Mouse (Mus musculus) hindbrain, embryonic 12.5 days (tissue): ENCODE results near the gene 9330161L09Rik. TPM values are rescaled to one million over a fixed set of nuclear protein-coding genes. Genes with fewer than 3 reads are reported as not detected.

Source experiments
- ATAC-seq: fragments of 200-750 bp; cut with Nextera tagmentation; 2 replicates; pipeline ENCODE4 v1.8.0; 2017; ENCODE audit warnings: moderate TSS enrichment; ENCODE audit not compliant: low FRiP score
- H3K27ac ChIP-seq: fragments of 300-500 bp; sonication (generic); 2 replicates; pipeline ENCODE4 v1.5.1; 2016; ENCODE audit warnings: mild to moderate bottlenecking
- H3K27me3 ChIP-seq: fragments of 300-500 bp; sonication (generic); 2 replicates; pipeline ENCODE4 v1.6.1; 2016; ENCODE audit warnings: mild to moderate bottlenecking
- H3K36me3 ChIP-seq: fragments of 300-500 bp; sonication (generic); 2 replicates; pipeline ENCODE4 v1.6.1; 2016; ENCODE audit warnings: mild to moderate bottlenecking
- H3K4me1 ChIP-seq: fragments of 300-500 bp; sonication (generic); 2 replicates; pipeline ENCODE4 v1.6.1; 2016
- H3K4me2 ChIP-seq: fragments of 300-500 bp; sonication (generic); replicated peaks from 2 replicates; pipeline ENCODE4 v1.6.1; 2016; ENCODE audit warnings: mild to moderate bottlenecking
- H3K4me3 ChIP-seq: fragments of 300-500 bp; sonication (generic); 2 replicates; pipeline ENCODE4 v1.5.1; 2016; ENCODE audit warnings: mild to moderate bottlenecking
- H3K9ac ChIP-seq: fragments of 300-500 bp; sonication (generic); 2 replicates; pipeline ENCODE4 v1.6.1; 2016; ENCODE audit warnings: mild to moderate bottlenecking, moderate library complexity
- H3K9me3 ChIP-seq: fragments of 300-500 bp; sonication (generic); replicated peaks from 2 replicates; pipeline ENCODE4 v1.6.1; 2016; ENCODE audit warnings: mild to moderate bottlenecking
- WGBS: fragments of 180-500 bp; shearing (Covaris S2); methylation state at CpG from one replicate; pipeline ENCODE4 v1.1.7; 2016; 5-methylcytosine and 5-hydroxymethylcytosine counted together
- polyA plus RNA-seq: library from polyadenylated mRNA; unstranded; fragments of >200 nt; fragmentation: Nextera tagmentation; extraction: Ambion mirVana; gene quantifications from 2 replicates; pipeline ENCODE4 v1.2.1, GENCODE M21; 2016

Gene 9330161L09Rik
- polyA plus RNA-seq, 1 experiment from 2014 or later, result 0.79 TPM

DNA sequence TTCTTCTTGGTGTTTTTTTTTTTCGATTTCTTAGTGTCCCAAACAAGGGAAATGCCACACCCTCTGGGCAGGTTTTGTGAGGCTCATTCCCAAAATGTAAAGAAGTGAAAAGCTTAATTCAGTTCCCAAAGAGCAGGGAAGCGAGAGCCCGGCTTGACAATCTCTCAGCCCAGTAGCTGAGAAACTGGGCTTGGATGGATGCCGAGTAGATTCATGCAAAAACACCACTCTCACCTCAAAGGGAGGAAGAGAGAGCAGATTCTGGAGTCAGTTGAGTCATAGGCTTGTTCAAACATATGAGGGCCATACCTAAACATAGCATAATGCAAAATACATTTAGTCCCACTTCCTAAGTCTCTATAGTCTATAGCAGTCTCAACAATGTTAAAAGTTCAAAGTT is 27.4 kb downstream of the 9330161L09Rik start:
- H3K4me1 ChIP-seq, result no peaks in the 10 kb centered on the region
- H3K9me3 ChIP-seq, result no peaks in the 10 kb centered on the region
- H3K27me3 ChIP-seq, result no peaks in the 10 kb centered on the region
- no peak for ATAC-seq
- H3K9ac ChIP-seq, result no peak overlapping the region
- H3K27ac ChIP-seq, result no peak overlapping the region
- no peaks in the 10 kb centered on the region for H3K36me3 ChIP-seq
- H3K4me3 ChIP-seq, result no peak overlapping the region
- 82% methylated on average over 4 of the region's 4 CpGs for WGBS
- no peak overlapping the region for H3K4me2 ChIP-seq

DNA sequence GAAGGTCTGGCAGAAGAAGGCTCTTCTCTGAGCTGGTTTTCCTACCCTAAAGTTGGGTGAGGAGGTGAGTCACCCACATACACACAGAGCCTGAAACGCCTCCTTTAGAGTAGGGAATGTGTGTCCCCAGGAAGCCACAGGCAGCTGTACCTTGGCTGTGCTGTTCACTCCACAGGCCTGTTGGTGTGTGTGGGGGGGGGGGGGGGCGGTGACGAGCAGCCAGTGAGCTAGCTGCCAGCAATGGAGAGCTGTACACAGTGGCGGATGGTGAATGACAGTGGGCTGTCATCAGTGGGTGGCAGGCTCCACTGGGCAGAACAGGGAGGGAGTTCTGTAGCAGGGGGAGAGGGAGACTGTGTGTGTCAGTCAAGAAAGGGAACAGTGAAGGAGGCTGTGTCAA is 30.8 kb downstream of the 9330161L09Rik start:
- Histone ChIP-seq H3K4me2 (no peak overlapping the region), H3K9ac (no peak overlapping the region), H3K27ac (no peak overlapping the region), H3K36me3 (no peaks in the 10 kb centered on the region), H3K4me3 (no peak overlapping the region), H3K9me3 (no peaks in the 10 kb centered on the region), H3K4me1 (no peaks in the 10 kb centered on the region), H3K27me3 (no peaks in the 10 kb centered on the region)
- ATAC-seq, result no peak
- 56% methylated on average over 4 of the region's 4 CpGs for WGBS

DNA sequence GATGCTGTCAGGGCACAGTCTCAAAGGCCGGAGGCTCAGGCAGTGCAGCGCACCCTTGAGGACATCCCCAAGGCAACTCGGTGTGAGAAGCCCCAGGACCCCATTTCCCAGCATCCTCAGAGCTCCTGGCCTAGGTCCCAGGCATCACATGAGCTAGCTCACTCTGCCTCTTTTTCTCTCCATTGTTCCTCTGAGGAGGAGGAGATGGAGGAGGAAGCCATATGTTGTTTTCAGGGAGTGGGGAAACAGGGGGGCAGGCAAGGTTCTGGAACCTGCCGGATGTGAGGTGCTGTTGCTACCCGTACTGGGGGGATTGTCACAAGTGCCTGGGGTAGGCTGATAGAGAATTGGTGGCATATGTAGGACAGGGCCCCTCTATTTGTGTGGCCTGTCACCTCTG is 31.5 kb downstream of the 9330161L09Rik start:
- Histone ChIP-seq H3K9me3 (no peaks in the 10 kb centered on the region), H3K4me1 (no peaks in the 10 kb centered on the region), H3K36me3 (no peaks in the 10 kb centered on the region), H3K4me3 (no peak overlapping the region), H3K27ac (no peak overlapping the region), H3K9ac (no peak overlapping the region), H3K4me2 (no peak overlapping the region), H3K27me3 (0 out of 2 replicates have a peak, but pooled peaks cover under 1% of the 10 kb centered on the region)
- WGBS, result 63% methylated on average over 5 of the region's 5 CpGs
- ATAC-seq, result no peak

DNA sequence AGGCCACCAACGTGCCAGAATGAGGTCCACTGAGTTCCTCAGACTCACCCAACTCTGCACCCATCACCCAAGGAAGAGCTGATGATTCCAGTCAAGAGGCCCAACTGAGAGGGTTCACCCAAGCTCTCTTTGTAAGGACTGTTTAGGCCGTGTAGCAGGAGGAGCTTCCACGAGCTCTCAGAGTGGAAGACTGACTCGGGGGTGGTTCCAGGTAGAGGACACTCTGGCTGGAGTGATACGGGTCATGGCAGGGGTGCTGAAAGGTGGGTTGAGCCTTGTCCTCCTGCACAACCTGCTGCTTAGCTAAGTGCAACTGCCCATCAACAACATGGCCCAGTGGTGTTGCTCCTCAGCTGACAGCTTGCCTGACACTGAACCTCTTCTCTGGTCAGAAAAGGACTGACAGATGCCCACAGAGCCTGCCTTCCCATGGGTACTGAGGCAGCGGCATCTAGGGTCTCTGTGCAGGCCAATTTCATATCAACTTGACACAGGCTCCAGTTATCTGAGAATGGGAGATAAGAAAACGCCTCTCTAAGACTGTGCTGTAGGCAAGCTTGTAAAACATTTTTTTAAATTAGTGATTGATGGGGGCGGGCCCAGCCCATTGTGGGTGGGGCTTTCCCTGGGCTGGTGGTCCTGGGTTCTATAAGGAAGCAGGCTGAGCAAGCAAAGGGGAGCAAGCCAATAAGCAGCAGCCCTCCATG is 33.9 kb downstream of the 9330161L09Rik start:
- Histone ChIP-seq H3K4me1 (no peaks in the 10 kb centered on the region), H3K4me3 (no peak overlapping the region), H3K27me3 (peaks cover 7% of the 10 kb centered on the region), H3K27ac (no peak overlapping the region), H3K9ac (no peak overlapping the region), H3K36me3 (no peaks in the 10 kb centered on the region), H3K4me2 (no peak overlapping the region), H3K9me3 (no peaks in the 10 kb centered on the region)
- ATAC-seq, result no peak
- 74% methylated on average over 8 of the region's 8 CpGs for WGBS

- H3K27ac ChIP-seq, result no peak overlapping the region
- no peaks in the 10 kb centered on the region for H3K9me3 ChIP-seq
- 33% methylated on average over 6 of the region's 6 CpGs for WGBS
- no peaks in the 10 kb centered on the region for H3K36me3 ChIP-seq
- H3K9ac ChIP-seq, result no peak overlapping the region
- ATAC-seq, result no peak
- no peak overlapping the region for H3K4me2 ChIP-seq
- H3K4me3 ChIP-seq, result no peak overlapping the region
- no peaks in the 10 kb centered on the region for H3K4me1 ChIP-seq
- H3K27me3 ChIP-seq, result peaks cover 10% of the 10 kb centered on the region
Measured at GRCm38 (mm10) chr12:103371711-103372110, 35.9 kb downstream of the 9330161L09Rik start.

- Histone ChIP-seq H3K4me3 (no peak overlapping the region), H3K4me2 (no peak overlapping the region), H3K27ac (no peak overlapping the region), H3K9me3 (no peaks in the 10 kb centered on the region), H3K4me1 (no peaks in the 10 kb centered on the region), H3K36me3 (no peaks in the 10 kb centered on the region), H3K9ac (no peak overlapping the region), H3K27me3 (peaks cover 10% of the 10 kb centered on the region)
- 85% methylated on average over 4 of the region's 4 CpGs for WGBS
- no peak for ATAC-seq
Measured at GRCm38 (mm10) chr12:103370861-103371260, 36.8 kb downstream of the 9330161L09Rik start.

DNA sequence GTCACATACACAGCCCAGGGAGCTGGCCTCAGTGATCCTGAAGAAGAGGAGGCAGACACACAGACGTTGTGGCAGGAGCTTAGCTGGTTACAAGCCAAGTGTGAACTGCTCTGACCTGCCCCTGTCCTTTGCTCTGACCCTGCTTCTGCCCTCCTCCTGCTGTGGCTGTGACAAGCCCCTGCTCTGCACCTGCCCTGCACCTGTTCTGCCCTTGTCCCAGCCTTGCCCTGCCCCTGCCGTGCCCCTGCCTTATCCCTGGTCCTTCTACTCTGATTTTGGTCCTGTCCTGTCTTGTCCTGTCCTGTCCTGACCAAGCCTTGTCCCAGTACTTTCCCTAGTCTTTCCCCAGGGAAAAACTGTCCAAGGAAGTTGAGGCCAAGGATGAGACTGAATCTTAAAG is 38.8 kb downstream of the 9330161L09Rik start:
- WGBS, result 66% methylated on average over 2 of the region's 2 CpGs
- Histone ChIP-seq H3K9ac (no peak overlapping the region), H3K36me3 (no peaks in the 10 kb centered on the region), H3K4me2 (no peak overlapping the region), H3K27ac (no peak overlapping the region), H3K4me3 (no peak overlapping the region), H3K4me1 (no peaks in the 10 kb centered on the region), H3K27me3 (peaks cover 10% of the 10 kb centered on the region), H3K9me3 (no peaks in the 10 kb centered on the region)
- no peak for ATAC-seq

GRCm38 (mm10) chr12:103368326-103368669 is 39.3 kb downstream of the 9330161L09Rik start:
- Histone ChIP-seq H3K27me3 (peaks cover 10% of the 10 kb centered on the region), H3K4me3 (no peak overlapping the region), H3K27ac (no peak overlapping the region), H3K4me1 (no peaks in the 10 kb centered on the region), H3K9me3 (no peaks in the 10 kb centered on the region), H3K36me3 (no peaks in the 10 kb centered on the region), H3K9ac (no peak overlapping the region), H3K4me2 (no peak overlapping the region)
- 80% methylated on average over 7 of the region's 7 CpGs for WGBS
- ATAC-seq, result peak; percentile 9; the same call in 1 of the 2 replicates

DNA sequence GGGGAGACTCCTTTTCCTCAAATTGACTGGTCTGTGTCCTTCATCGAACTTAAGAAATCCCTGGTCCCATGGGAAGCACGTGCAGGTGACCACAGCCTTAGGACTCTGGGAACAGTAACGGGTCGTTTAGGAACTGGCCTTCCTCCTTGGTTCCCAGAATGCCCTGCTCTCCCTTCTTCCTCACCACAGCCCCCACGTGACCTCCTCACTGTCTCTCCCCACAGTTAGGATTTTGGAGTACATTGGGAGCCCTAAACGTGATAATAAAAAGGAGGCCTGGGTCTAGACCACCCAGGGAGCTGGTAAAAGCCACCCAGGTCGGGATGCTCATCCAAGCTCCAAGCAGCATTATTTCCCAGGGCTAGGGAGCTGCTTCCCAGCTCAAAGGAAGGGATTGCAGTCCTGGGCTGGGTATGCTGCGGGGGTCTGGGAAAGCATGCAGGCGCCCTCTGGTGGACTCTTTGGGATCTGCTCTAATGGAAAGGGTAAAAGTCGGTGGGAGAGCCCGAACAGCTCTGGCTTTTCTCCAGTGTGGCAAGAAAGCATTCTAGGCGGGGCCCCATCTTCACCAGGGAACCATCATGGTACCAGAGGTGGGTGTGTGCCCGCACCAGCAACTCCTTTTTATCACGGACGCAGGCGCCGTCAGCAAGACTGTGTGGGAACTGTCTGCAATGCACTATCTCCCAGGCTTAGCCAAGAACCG is 39.8 kb downstream of the 9330161L09Rik start:
- peaks cover 10% of the 10 kb centered on the region for H3K27me3 ChIP-seq
- WGBS, result 23% methylated on average over 18 of the region's 18 CpGs
- no peaks in the 10 kb centered on the region for H3K4me1 ChIP-seq
- H3K9me3 ChIP-seq, result no peaks in the 10 kb centered on the region
- H3K4me3 ChIP-seq, result no peak overlapping the region
- H3K36me3 ChIP-seq, result no peaks in the 10 kb centered on the region
- H3K27ac ChIP-seq, result 0 out of 2 replicates have a peak overlapping the region, but pooled peaks have one; percentile 17
- H3K9ac ChIP-seq, result no peak overlapping the region
- peak overlapping the region; percentile 29 for H3K4me2 ChIP-seq
- peak; percentile 74 for ATAC-seq

GRCm38 (mm10) chr12:103367171-103367570 is 40.4 kb downstream of the 9330161L09Rik start:
- 77% methylated on average over 2 of the region's 2 CpGs for WGBS
- peaks cover 10% of the 10 kb centered on the region for H3K27me3 ChIP-seq
- H3K9me3 ChIP-seq, result no peaks in the 10 kb centered on the region
- ATAC-seq, result no peak
- H3K9ac ChIP-seq, result no peak overlapping the region
- no peak overlapping the region for H3K4me3 ChIP-seq
- H3K4me1 ChIP-seq, result no peaks in the 10 kb centered on the region
- no peaks in the 10 kb centered on the region for H3K36me3 ChIP-seq
- no peak overlapping the region for H3K27ac ChIP-seq
- H3K4me2 ChIP-seq, result no peak overlapping the region

GRCm38 (mm10) chr12:103362336-103362735 is 45.3 kb downstream of the 9330161L09Rik start:
- Histone ChIP-seq H3K4me2 (no peak overlapping the region), H3K9ac (no peak overlapping the region), H3K27ac (no peak overlapping the region), H3K9me3 (no peaks in the 10 kb centered on the region), H3K4me1 (peaks cover 6% of the 10 kb centered on the region; the same call in 1 of the 2 replicates), H3K36me3 (no peaks in the 10 kb centered on the region), H3K27me3 (no peaks in the 10 kb centered on the region), H3K4me3 (no peak overlapping the region)
- no peak for ATAC-seq
- 82% methylated on average over 3 of the region's 3 CpGs for WGBS

DNA sequence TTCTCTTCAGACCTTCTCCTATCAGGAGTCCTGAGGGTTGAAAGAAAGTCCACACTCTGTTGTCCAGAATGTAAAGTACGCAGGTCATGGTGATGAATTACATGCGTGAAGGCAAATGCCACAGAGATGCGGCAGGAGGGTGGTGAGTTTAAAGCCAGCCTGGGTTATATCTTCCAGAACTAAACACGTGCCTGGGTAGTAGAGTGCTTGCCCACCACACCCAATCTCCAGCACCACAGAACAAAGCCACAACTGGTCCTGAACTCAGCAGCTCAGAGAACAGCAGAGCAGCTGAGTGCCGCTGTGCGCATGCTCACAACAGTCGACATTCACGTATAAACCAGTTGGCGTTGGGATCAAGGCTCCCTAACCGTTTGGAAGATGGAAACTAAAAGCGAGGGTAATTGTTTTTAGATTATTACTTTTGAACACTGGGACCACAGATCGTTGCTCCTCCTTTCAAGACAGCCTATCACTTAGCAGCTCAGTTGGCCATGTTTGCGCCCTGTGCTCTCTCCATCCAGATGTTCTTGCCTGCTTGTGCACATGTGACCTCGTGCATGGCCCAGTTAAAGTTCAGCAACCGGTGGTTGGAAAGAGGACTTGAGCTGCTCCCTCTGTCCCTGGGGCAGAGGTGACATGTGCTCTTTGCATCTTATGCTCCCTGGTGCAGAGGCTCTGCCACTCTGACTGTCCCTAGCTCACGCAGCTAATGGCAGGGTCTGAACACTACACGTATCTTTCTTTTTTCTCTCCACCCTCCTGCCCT is 45.9 kb downstream of the 9330161L09Rik start:
- H3K9ac ChIP-seq, result no peak overlapping the region
- H3K27ac ChIP-seq, result no peak overlapping the region
- H3K36me3 ChIP-seq, result no peaks in the 10 kb centered on the region
- ATAC-seq, result no peak
- H3K4me1 ChIP-seq, result peaks cover 6% of the 10 kb centered on the region; the same call in 1 of the 2 replicates
- WGBS, result 89% methylated on average over 17 of the region's 17 CpGs
- no peaks in the 10 kb centered on the region for H3K9me3 ChIP-seq
- H3K27me3 ChIP-seq, result no peaks in the 10 kb centered on the region
- H3K4me3 ChIP-seq, result no peak overlapping the region
- H3K4me2 ChIP-seq, result no peak overlapping the region
